Mouse (Mus musculus): ENCODE data around the gene Chst5. TPM values are rescaled to one million over a fixed set of nuclear protein-coding genes. Genes with fewer than 3 reads are reported as not detected.
A peak's percentile ranks its signal among the peaks of the same experiment; 100 is the strongest.

The Chst5 gene
- polyA plus RNA-seq, 1 experiment, result 1.5 TPM

DNA sequence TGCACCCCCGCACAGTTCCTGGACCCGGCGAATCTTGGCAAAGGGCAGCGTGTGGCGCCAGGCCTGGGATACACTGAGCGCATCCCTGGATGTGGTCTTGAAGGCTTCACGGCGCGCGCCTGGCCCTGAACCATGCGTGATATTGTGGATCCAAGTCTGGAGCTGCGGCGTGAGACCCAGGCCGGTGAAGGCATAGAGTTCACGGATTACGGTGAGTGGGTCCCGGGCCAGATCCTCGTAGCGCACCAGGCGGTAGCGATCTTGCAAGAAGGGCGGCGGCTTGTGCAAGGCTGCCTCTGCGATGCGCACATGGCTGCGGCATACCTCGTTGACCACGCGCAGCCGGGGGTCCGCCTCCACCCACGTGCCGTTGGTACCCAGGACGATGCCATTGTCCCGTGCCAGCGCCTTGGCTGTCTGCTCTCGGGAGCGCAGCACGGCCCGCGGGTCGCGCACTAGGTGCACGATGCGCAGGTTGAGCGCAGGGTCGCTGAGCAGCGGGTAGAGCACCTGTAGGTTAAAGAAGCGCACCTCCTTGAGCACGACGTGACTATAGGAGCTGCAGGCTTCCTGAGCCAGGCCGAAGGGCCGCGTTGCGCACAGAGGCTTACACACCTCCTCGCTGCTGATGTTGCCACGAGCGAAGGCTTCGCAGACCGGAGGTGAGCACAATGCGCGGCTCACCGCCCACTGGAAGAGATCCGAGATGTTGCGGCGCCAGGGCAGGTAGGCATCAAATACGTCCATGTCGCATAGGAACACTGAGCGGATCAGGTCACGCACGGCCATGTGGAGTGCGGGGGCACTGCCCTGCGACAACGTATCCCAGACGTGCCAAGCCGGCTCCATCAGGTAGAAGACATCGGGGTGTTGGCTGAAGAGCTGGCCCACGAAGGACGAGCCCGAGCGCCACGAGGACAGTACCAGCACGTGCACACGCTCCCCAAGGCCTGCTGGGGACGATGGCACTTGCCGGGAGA is 20.0 kb downstream of the Chst5 start:
- Histone ChIP-seq H3K4me1 (ENCODE audit: control insufficient read depth, insufficient read depth, low read length) (no peaks in the 10 kb centered on the region), H3K9ac (ENCODE audit: low read depth, poor library complexity, severe bottlenecking) (peak overlapping the region; percentile 8; the same call in 1 of the 2 replicates), H3K4me3 (ENCODE audit: low read depth, low read length) (peak overlapping the region; percentile 53), H3K9me3 (replicated peaks; ENCODE audit: control insufficient read depth, insufficient read depth, low read length, poor library complexity, severe bottlenecking) (no peaks in the 10 kb centered on the region), H3K36me3 (ENCODE audit: control insufficient read depth, insufficient read depth, low read length, poor library complexity, severe bottlenecking) (no peaks in the 10 kb centered on the region), H3K27me3 (ENCODE audit: control insufficient read depth, insufficient read depth, low read length, poor library complexity, severe bottlenecking) (no peaks in the 10 kb centered on the region), H3K27ac (ENCODE audit: insufficient read depth, low read length) (no peak overlapping the region)
- TF ChIP-seq POLR2A (IDR thresholded peaks at IDR 0.05; ENCODE audit: insufficient read depth, low read length) (no peak), CTCF (IDR thresholded peaks at IDR 0.05; ENCODE audit: low read depth, low read length) (no peak), EP300 (IDR thresholded peaks at IDR 0.05; ENCODE audit: insufficient read depth, low read depth, low read length) (no peak)

DNA sequence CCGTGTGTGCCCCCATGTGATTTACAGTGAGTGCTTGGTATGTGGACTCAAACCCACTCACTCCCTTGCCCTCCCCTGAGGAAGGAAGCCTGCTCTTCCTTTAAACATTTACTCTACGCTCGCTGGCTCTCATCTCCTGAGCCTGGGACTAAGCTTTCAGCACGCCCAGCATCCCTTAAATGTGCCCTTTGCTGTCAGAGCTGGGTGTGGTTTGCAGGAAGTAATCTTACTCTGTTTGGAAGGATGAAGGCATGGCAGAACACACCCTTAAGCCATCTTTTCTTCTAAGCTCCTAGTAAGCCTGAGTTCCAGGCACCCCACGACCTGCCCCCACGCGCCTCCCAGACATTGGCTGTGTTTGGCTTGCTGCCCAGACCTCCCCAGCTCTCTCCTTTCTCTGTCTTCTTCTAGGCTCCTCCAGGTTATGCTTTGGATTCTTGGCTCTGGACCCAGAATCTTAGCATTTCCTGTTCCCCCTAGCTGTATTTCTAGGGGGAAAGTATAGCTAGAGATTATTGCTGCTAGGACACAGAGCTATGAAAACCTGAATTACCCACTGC is 22.1 kb downstream of the Chst5 start:
- TF ChIP-seq CTCF (IDR thresholded peaks at IDR 0.05; ENCODE audit: low read depth, low read length), result no peak
- no peak for TF ChIP-seq EP300 (IDR thresholded peaks at IDR 0.05; ENCODE audit: insufficient read depth, low read depth, low read length)
- TF ChIP-seq POLR2A (IDR thresholded peaks at IDR 0.05; ENCODE audit: insufficient read depth, low read length), result no peak
- Histone ChIP-seq H3K4me1 (ENCODE audit: control insufficient read depth, insufficient read depth, low read length) (no peaks in the 10 kb centered on the region), H3K27me3 (ENCODE audit: control insufficient read depth, insufficient read depth, low read length, poor library complexity, severe bottlenecking) (no peaks in the 10 kb centered on the region), H3K4me3 (ENCODE audit: low read depth, low read length) (no peak overlapping the region), H3K36me3 (ENCODE audit: control insufficient read depth, insufficient read depth, low read length, poor library complexity, severe bottlenecking) (no peaks in the 10 kb centered on the region), H3K9ac (ENCODE audit: low read depth, poor library complexity, severe bottlenecking) (no peak overlapping the region), H3K27ac (ENCODE audit: insufficient read depth, low read length) (no peak overlapping the region), H3K9me3 (replicated peaks; ENCODE audit: control insufficient read depth, insufficient read depth, low read length, poor library complexity, severe bottlenecking) (no peaks in the 10 kb centered on the region)

DNA sequence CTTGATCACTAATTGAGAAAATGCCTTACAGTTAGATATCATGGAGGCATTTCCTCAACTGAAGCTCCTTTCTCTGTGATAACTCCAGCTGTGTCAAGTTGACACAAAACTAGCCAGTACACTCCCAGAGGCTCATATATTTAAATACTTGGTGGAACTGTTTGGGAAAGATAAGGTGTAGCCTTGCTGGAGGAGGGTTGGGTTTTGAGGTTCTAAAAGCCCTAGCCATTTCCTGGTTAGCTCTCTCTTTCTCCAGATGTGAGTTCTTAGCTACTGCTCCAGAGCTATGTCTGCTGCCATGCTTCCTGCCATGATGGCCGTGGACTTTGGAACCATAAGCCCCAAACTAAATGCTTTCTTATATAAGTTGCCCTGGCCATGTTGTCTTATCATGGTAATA is 22.8 kb downstream of the Chst5 start:
- Histone ChIP-seq H3K9me3 (replicated peaks; ENCODE audit: control insufficient read depth, insufficient read depth, low read length, poor library complexity, severe bottlenecking) (no peaks in the 10 kb centered on the region), H3K27ac (ENCODE audit: insufficient read depth, low read length) (no peak overlapping the region), H3K36me3 (ENCODE audit: control insufficient read depth, insufficient read depth, low read length, poor library complexity, severe bottlenecking) (no peaks in the 10 kb centered on the region), H3K9ac (ENCODE audit: low read depth, poor library complexity, severe bottlenecking) (no peak overlapping the region), H3K4me3 (ENCODE audit: low read depth, low read length) (no peak overlapping the region), H3K27me3 (ENCODE audit: control insufficient read depth, insufficient read depth, low read length, poor library complexity, severe bottlenecking) (no peaks in the 10 kb centered on the region), H3K4me1 (ENCODE audit: control insufficient read depth, insufficient read depth, low read length) (no peaks in the 10 kb centered on the region)
- TF ChIP-seq CTCF (IDR thresholded peaks at IDR 0.05; ENCODE audit: low read depth, low read length), result no peak
- TF ChIP-seq POLR2A (IDR thresholded peaks at IDR 0.05; ENCODE audit: insufficient read depth, low read length), result no peak
- TF ChIP-seq EP300 (IDR thresholded peaks at IDR 0.05; ENCODE audit: insufficient read depth, low read depth, low read length), result no peak

DNA sequence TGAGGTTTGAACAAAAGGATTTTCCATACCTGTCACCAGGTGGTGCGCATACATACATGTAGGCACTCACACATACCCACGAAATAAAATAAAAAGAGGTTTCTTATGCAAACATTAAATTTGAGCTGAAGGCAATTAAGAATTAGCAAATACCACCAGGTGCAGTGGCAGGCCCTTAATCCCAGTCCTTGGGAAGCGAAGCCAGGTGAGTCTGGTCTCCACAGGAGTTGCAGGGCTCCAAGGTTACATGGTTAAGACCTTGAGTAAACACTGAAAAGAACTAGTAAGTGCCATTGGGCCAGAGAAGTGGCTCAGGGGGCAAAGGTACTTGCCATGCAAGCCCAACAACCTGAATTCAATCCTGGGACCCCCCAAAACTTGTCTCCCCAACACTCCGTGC is 26.6 kb downstream of the Chst5 start:
- H3K27me3 ChIP-seq (ENCODE audit: control insufficient read depth, insufficient read depth, low read length, poor library complexity, severe bottlenecking), result no peaks in the 10 kb centered on the region
- H3K4me1 ChIP-seq (ENCODE audit: control insufficient read depth, insufficient read depth, low read length), result no peaks in the 10 kb centered on the region
- H3K4me3 ChIP-seq (ENCODE audit: low read depth, low read length), result no peak overlapping the region
- no peak overlapping the region for H3K9ac ChIP-seq (ENCODE audit: low read depth, poor library complexity, severe bottlenecking)
- no peaks in the 10 kb centered on the region for H3K36me3 ChIP-seq (ENCODE audit: control insufficient read depth, insufficient read depth, low read length, poor library complexity, severe bottlenecking)
- no peak overlapping the region for H3K27ac ChIP-seq (ENCODE audit: insufficient read depth, low read length)
- no peaks in the 10 kb centered on the region for H3K9me3 ChIP-seq (replicated peaks; ENCODE audit: control insufficient read depth, insufficient read depth, low read length, poor library complexity, severe bottlenecking)
- TF ChIP-seq EP300 (IDR thresholded peaks at IDR 0.05; ENCODE audit: insufficient read depth, low read depth, low read length) (no peak), POLR2A (IDR thresholded peaks at IDR 0.05; ENCODE audit: insufficient read depth, low read length) (no peak), CTCF (IDR thresholded peaks at IDR 0.05; ENCODE audit: low read depth, low read length) (no peak)

DNA sequence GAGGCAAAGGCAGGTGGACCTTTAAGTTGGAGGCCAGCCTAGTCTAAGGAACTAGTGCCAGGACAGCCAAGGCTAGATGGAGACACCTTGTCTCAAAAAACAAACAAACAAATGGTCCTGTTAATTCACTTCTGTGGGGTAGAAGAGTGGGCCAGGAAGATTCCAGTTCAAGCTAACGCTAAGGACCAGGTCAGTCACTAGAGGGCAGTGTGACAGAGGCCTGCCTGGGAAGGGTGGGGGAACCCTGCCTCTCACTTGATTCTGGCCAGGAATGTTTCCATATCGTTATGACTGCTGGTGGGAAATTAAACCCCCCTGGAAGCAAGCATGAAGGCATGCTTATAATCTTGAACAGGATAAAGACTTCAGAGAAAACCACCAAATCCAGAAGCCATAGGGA is 28.7 kb downstream of the Chst5 start:
- no peak overlapping the region for H3K27ac ChIP-seq (ENCODE audit: insufficient read depth, low read length)
- no peak overlapping the region for H3K4me3 ChIP-seq (ENCODE audit: low read depth, low read length)
- no peaks in the 10 kb centered on the region for H3K27me3 ChIP-seq (ENCODE audit: control insufficient read depth, insufficient read depth, low read length, poor library complexity, severe bottlenecking)
- no peaks in the 10 kb centered on the region for H3K36me3 ChIP-seq (ENCODE audit: control insufficient read depth, insufficient read depth, low read length, poor library complexity, severe bottlenecking)
- no peaks in the 10 kb centered on the region for H3K4me1 ChIP-seq (ENCODE audit: control insufficient read depth, insufficient read depth, low read length)
- no peaks in the 10 kb centered on the region for H3K9me3 ChIP-seq (replicated peaks; ENCODE audit: control insufficient read depth, insufficient read depth, low read length, poor library complexity, severe bottlenecking)
- TF ChIP-seq CTCF (IDR thresholded peaks at IDR 0.05; ENCODE audit: low read depth, low read length) (peak; percentile 98), EP300 (IDR thresholded peaks at IDR 0.05; ENCODE audit: insufficient read depth, low read depth, low read length) (no peak)
- H3K9ac ChIP-seq (ENCODE audit: low read depth, poor library complexity, severe bottlenecking), result no peak overlapping the region

DNA sequence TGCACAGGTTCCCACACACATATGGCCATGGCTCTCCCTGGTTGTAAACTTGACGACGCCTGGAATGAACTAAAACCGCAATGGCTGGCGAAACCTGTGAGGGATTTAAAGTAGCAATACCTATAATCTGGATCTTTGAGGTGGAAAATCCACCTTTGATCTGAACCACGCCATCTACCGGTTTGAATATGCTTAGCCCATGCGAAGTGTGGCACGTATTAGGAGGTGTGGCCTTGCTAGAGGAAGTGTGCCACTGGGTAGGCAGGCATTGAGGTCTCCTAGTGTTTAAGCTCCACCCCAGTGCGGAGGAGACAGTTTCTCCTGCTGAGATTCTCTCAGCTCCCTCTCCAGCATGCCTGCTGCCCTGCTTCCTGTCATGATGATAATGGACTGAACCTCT is 32.5 kb downstream of the Chst5 start:
- H3K4me3 ChIP-seq (ENCODE audit: low read depth, low read length), result no peak overlapping the region
- H3K27me3 ChIP-seq (ENCODE audit: control insufficient read depth, insufficient read depth, low read length, poor library complexity, severe bottlenecking), result no peaks in the 10 kb centered on the region
- H3K9ac ChIP-seq (ENCODE audit: low read depth, poor library complexity, severe bottlenecking), result no peak overlapping the region
- TF ChIP-seq EP300 (IDR thresholded peaks at IDR 0.05; ENCODE audit: insufficient read depth, low read depth, low read length) (no peak), CTCF (IDR thresholded peaks at IDR 0.05; ENCODE audit: low read depth, low read length) (peak; percentile 34)
- no peaks in the 10 kb centered on the region for H3K9me3 ChIP-seq (replicated peaks; ENCODE audit: control insufficient read depth, insufficient read depth, low read length, poor library complexity, severe bottlenecking)
- peaks cover 12% of the 10 kb centered on the region for H3K36me3 ChIP-seq (ENCODE audit: control insufficient read depth, insufficient read depth, low read length, poor library complexity, severe bottlenecking)
- H3K27ac ChIP-seq (ENCODE audit: insufficient read depth, low read length), result no peak overlapping the region
- H3K4me1 ChIP-seq (ENCODE audit: control insufficient read depth, insufficient read depth, low read length), result no peaks in the 10 kb centered on the region
